12 mouse cellular contexts compared by ENCODE assay signal in genomic region chr7:16004177-16004856, GRCm38 (mm10). TPM values are rescaled to one million over a fixed set of nuclear protein-coding genes. Genes with fewer than 3 reads are reported as not detected.
DNase-seq lines count a peak whose midpoint lies in the region; ATAC-seq lines count a peak whose summit lies in the region.
"Had no signal": no experiment of that assay in that cellular context is flagged by ENCODE, and none has a peak within 500 bp of the region (broad histone marks: within the 10 kb centered on the region; RNA-seq: fewer than 3 reads in every experiment).

No protein-coding gene starts in this region.

- DNase-seq in heart, adult 11 months, result peak; percentile 94
- peak; percentile 29 for DNase-seq in right cerebral cortex, adult 18-20 months
- no peak for DNase-seq in right cerebral cortex, postnatal 36 days (ENCODE audit: low spot score in 2 of 2)
- no peak for DNase-seq in adrenal gland, adult 18-20 months (ENCODE audit: low spot score in 2 of 2)
- DNase-seq in adrenal gland, adult 8-10 months, result no peak
- DNase-seq in cerebellum, adult 11 months, result no peak
- DNase-seq: kidney, postnatal 25 days had no signal

- H3K36me3 ChIP-seq in heart, embryonic 12.5 days, result peaks cover 19% of the 10 kb centered on the region
- H3K36me3 ChIP-seq in limb, embryonic 13.5 days, result peaks cover 27% of the 10 kb centered on the region

- ATAC-seq in heart, embryonic 12.5 days (ENCODE audit: insufficient number of reproducible peaks, low FRiP score), result no peak
- peak; percentile 80 for ATAC-seq in limb, embryonic 13.5 days (ENCODE audit: low FRiP score, low read depth)
- ATAC-seq: liver, embryonic 12.5 days had no signal

- H3K4me2 ChIP-seq in heart, embryonic 12.5 days, result no peak overlapping the region
- H3K4me2 ChIP-seq in limb, embryonic 13.5 days (replicated peaks), result no peak overlapping the region
- H3K4me2 ChIP-seq: embryonic facial prominence, embryonic 12.5 days; heart, embryonic 13.5 days; liver, embryonic 12.5 days had no signal

- H3K9me3 ChIP-seq in heart, embryonic 12.5 days (replicated peaks), result no peaks in the 10 kb centered on the region
- H3K9me3 ChIP-seq in limb, embryonic 13.5 days, result no peaks in the 10 kb centered on the region
- H3K9me3 ChIP-seq: embryonic facial prominence, embryonic 12.5 days; heart, embryonic 13.5 days; liver, embryonic 12.5 days had no signal

- no peaks in the 10 kb centered on the region for H3K27me3 ChIP-seq in heart, embryonic 12.5 days (replicated peaks)
- no peaks in the 10 kb centered on the region for H3K27me3 ChIP-seq in limb, embryonic 13.5 days
- H3K27me3 ChIP-seq: embryonic facial prominence, embryonic 12.5 days; heart, embryonic 13.5 days; liver, embryonic 12.5 days had no signal

- no peak overlapping the region for H3K4me3 ChIP-seq in heart, embryonic 12.5 days
- H3K4me3 ChIP-seq in limb, embryonic 13.5 days, result no peak overlapping the region
- H3K4me3 ChIP-seq: embryonic facial prominence, embryonic 12.5 days; heart, embryonic 13.5 days; liver, embryonic 12.5 days had no signal

- peaks cover 40% of the 10 kb centered on the region for H3K4me1 ChIP-seq in heart, embryonic 12.5 days (replicated peaks)
- 0 out of 2 replicates have a peak, but pooled peaks cover 6% of the 10 kb centered on the region for H3K4me1 ChIP-seq in limb, embryonic 13.5 days
- H3K4me1 ChIP-seq: embryonic facial prominence, embryonic 12.5 days had no signal

- 72% methylated on average over 12 of the region's 12 CpGs for WGBS in heart, embryonic 12.5 days
- 67% methylated on average over 12 of the region's 12 CpGs for WGBS in limb, embryonic 13.5 days

- no peak overlapping the region for H3K27ac ChIP-seq in heart, embryonic 12.5 days (ENCODE audit: poor library complexity, severe bottlenecking)
- 0 out of 2 replicates have a peak overlapping the region, but pooled peaks have one; percentile 10 for H3K27ac ChIP-seq in limb, embryonic 13.5 days
- H3K27ac ChIP-seq: heart, embryonic 13.5 days had no signal

- no peak overlapping the region for H3K9ac ChIP-seq in heart, embryonic 12.5 days
- no peak overlapping the region for H3K9ac ChIP-seq in limb, embryonic 13.5 days
- H3K9ac ChIP-seq: embryonic facial prominence, embryonic 12.5 days; heart, embryonic 13.5 days; liver, embryonic 12.5 days had no signal

RNA-seq across cellular contexts. Expression of gene Ehd2, which starts 37.0 kb away (rescaled TPM):
- polyA plus RNA-seq in heart, embryonic 12.5 days (2016; fragmentation: Nextera tagmentation; extraction: Ambion mirVana), result 35.2 and 37.9 TPM in 2 replicates
- polyA plus RNA-seq in limb, embryonic 13.5 days (2015; fragmentation: Nextera tagmentation; extraction: Ambion mirVana), result 25.3 and 29.9 TPM in 2 replicates
- total RNA-seq in adrenal gland, adult 18-20 months (2021), result 100 to 1,000 TPM in 1 of 2 experiments, 10 to 100 TPM in 1; 28.7 to 121 TPM
- total RNA-seq in adrenal gland, adult 8-10 months (2022), result 10 to 100 TPM; 23.3 to 100.0 (median 41.1) TPM

RNA-seq across cellular contexts. Expression of gene Bicra, which starts 43.4 kb away (rescaled TPM):
- polyA plus RNA-seq in heart, embryonic 12.5 days (2016; fragmentation: Nextera tagmentation; extraction: Ambion mirVana), result 5.9 and 6.4 TPM in 2 replicates
- 8.6 and 8.7 TPM in 2 replicates for polyA plus RNA-seq in limb, embryonic 13.5 days (2015; fragmentation: Nextera tagmentation; extraction: Ambion mirVana)
- 1 to 10 TPM; 8.4 to 8.6 TPM for total RNA-seq in adrenal gland, adult 18-20 months (2021)
- total RNA-seq in adrenal gland, adult 8-10 months (2022), result 10 to 100 TPM in 3 of 4 experiments, 1 to 10 TPM in 1; 7.2 to 16.9 (median 10.6) TPM

RNA-seq across cellular contexts. Expression of gene Zfp541, which starts 57.3 kb away (rescaled TPM):
- polyA plus RNA-seq in heart, embryonic 12.5 days (2016; fragmentation: Nextera tagmentation; extraction: Ambion mirVana), result 0.05 TPM in 1 of 2 replicates, not detected in the other
- 0.04 and 0.08 TPM in 2 replicates for polyA plus RNA-seq in limb, embryonic 13.5 days (2015; fragmentation: Nextera tagmentation; extraction: Ambion mirVana)
- total RNA-seq in adrenal gland, adult 18-20 months (2021), result not detected
- total RNA-seq in adrenal gland, adult 8-10 months (2022), result under 1 TPM in 3 of 4 experiments, not detected in 1; 0.10 to 0.28 (median 0.12) TPM
- polyA plus RNA-seq: liver, embryonic 12.5 days had no signal

RNA-seq across cellular contexts. Expression of gene Nop53, which starts 58.4 kb away (rescaled TPM):
- polyA plus RNA-seq in heart, embryonic 12.5 days (2016; fragmentation: Nextera tagmentation; extraction: Ambion mirVana), result 122 and 126 TPM in 2 replicates
- 184 and 201 TPM in 2 replicates for polyA plus RNA-seq in limb, embryonic 13.5 days (2015; fragmentation: Nextera tagmentation; extraction: Ambion mirVana)
- 100 to 1,000 TPM; 181 to 185 TPM for total RNA-seq in adrenal gland, adult 18-20 months (2021)
- total RNA-seq in adrenal gland, adult 8-10 months (2022), result 100 to 1,000 TPM; 175 to 199 (median 191) TPM

Comparison
In these comparisons a context has a peak if more than half of its experiments do, and no peak if none do; other contexts are left out.
1. DNase-seq: peak in heart, adult 11 months (single experiment) and right cerebral cortex, adult 18-20 months (single experiment); none in right cerebral cortex, postnatal 36 days (0 of 2), adrenal gland, adult 18-20 months (0 of 2), adrenal gland, adult 8-10 months (single experiment) and cerebellum, adult 11 months (single experiment).